Mouse (Mus musculus): ENCODE results near the gene Fam160b1.

DNA sequence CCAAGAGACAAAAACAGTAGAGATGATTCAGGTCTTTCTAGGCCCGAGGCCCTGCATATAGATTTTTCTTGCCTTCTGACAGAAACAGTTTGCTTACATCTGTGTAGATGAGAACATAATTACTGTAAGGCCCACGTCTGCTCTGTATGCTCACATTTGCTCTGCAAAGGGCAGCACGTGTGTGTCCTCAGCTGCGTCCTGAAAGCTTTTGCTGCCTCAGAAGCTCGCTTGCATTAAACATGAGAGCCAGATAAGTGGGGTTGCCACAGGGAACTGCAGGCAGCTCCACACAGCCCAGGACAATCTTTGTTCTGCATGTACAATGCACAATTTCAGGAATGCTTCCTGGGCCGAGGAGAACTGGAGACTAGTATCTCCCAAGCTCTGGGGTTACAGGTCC, 41.9 kb downstream of the Fam160b1 start:
- TF ChIP-seq POLR2A (IDR thresholded peaks at IDR 0.05; ENCODE audit: control insufficient read depth, low read depth, low read length) (no peak), CTCF (IDR thresholded peaks at IDR 0.05; ENCODE audit: control insufficient read depth, insufficient read depth, insufficient replicate concordance, low read depth, low read length) (no peak)

All from testis, adult 2 months (tissue).